ENCODE assay signal across 8 mouse cellular contexts in the genomic region with DNA sequence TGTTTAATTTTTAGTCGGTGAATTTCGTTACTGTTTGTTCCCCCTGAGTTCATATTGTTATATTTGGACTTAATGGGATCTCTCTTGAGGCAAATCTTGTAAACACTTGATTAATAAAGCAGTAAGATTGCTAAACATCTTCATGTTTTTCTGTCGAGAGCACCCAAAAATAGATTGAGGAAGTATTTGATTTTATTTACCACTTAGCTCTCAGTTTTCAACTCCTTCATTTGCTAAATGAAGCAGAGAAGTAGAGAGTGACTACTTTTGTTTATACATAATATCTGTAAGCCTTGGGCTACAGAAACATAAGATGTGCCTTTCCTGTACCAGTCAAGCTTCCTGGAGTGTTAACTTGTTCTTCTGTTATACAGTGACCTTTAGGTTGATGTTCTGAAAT. TPM values are rescaled to one million over a fixed set of nuclear protein-coding genes. Genes with fewer than 3 reads are reported as not detected.
DNase-seq lines count a peak whose midpoint lies in the region; ATAC-seq and TF ChIP-seq lines count a peak whose summit lies in the region.

No protein-coding gene starts in this region.

- H3K9ac ChIP-seq in embryonic facial prominence, embryonic 15.5 days = peak overlapping the region; percentile 93; the same call in 1 of the 2 replicates
- H3K9ac ChIP-seq in limb, embryonic 12.5 days (replicated peaks) = peak overlapping the region; percentile 95; the same call in 1 of the 2 replicates

- ATAC-seq in embryonic facial prominence, embryonic 15.5 days (ENCODE audit: insufficient number of reproducible peaks, low FRiP score, low TSS enrichment, low read depth) = no peak
- ATAC-seq in limb, embryonic 12.5 days (ENCODE audit: insufficient number of reproducible peaks, insufficient read depth, low FRiP score, low TSS enrichment, low read depth) = no peak

- H3K27ac ChIP-seq in embryonic facial prominence, embryonic 15.5 days (replicated peaks) = 0 out of 2 replicates have a peak overlapping the region, but pooled peaks have one; percentile 96
- H3K27ac ChIP-seq in limb, embryonic 12.5 days = no peak overlapping the region

- no peak for TF ChIP-seq CTCF in lung, adult 2 months (IDR thresholded peaks at IDR 0.05; ENCODE audit: insufficient read depth, low read length)

- 2% methylated on average over 3 of the region's 3 CpGs for WGBS in lung, adult 2 months
- 26% methylated on average over 3 of the region's 3 CpGs for WGBS in embryonic facial prominence, embryonic 15.5 days
- 37% methylated on average over 3 of the region's 3 CpGs for whole genome bisulfite sequencing in limb, embryonic 12.5 days

- no peak for DNase-seq in lung, adult 2 months
- DNase-seq in lung, postnatal 4 days = no peak
- peak; percentile 38 for DNase-seq in splenic B cell, adult 2 months (ENCODE audit: low read depth, low spot score)
- DNase-seq in right cerebral cortex, adult 2 months (ENCODE audit: low spot score in 2 of 2) = no peak
- DNase-seq in spleen, postnatal 4 days (ENCODE audit: low spot score in 2 of 2) = no peak
- no peak for DNase-seq in retina, embryonic 14.5 days (ENCODE audit: low spot score)

- H3K36me3 ChIP-seq in embryonic facial prominence, embryonic 15.5 days = peaks cover 5% of the 10 kb centered on the region; the same call in 1 of the 2 replicates
- H3K36me3 ChIP-seq in limb, embryonic 12.5 days = peaks cover 9% of the 10 kb centered on the region; the same call in 1 of the 2 replicates
- no peaks in the 10 kb centered on the region for H3K36me3 ChIP-seq in splenic B cell, adult 2 months (ENCODE audit: control insufficient read depth, insufficient read depth, low read length, poor library complexity, severe bottlenecking)

- peak overlapping the region; percentile 56 for H3K4me2 ChIP-seq in embryonic facial prominence, embryonic 15.5 days (replicated peaks)
- H3K4me2 ChIP-seq in limb, embryonic 12.5 days = peak overlapping the region; percentile 72

- H3K27me3 ChIP-seq in embryonic facial prominence, embryonic 15.5 days = no peaks in the 10 kb centered on the region
- no peaks in the 10 kb centered on the region; the same call in 1 of the 2 replicates for H3K27me3 ChIP-seq in limb, embryonic 12.5 days
- no peaks in the 10 kb centered on the region for H3K27me3 ChIP-seq in splenic B cell, adult 2 months (ENCODE audit: control insufficient read depth, insufficient read depth, low read length, poor library complexity, severe bottlenecking)

- no peaks in the 10 kb centered on the region for H3K9me3 ChIP-seq in embryonic facial prominence, embryonic 15.5 days (replicated peaks)
- H3K9me3 ChIP-seq in limb, embryonic 12.5 days = no peaks in the 10 kb centered on the region

- H3K4me1 ChIP-seq in lung, adult 2 months (ENCODE audit: control insufficient read depth, insufficient read depth, low read length) = peaks cover 14% of the 10 kb centered on the region
- H3K4me1 ChIP-seq in embryonic facial prominence, embryonic 15.5 days = peaks cover 21% of the 10 kb centered on the region
- peaks cover 16% of the 10 kb centered on the region for H3K4me1 ChIP-seq in limb, embryonic 12.5 days (replicated peaks)

- peak overlapping the region; percentile 53 for H3K4me3 ChIP-seq in lung, adult 2 months (replicated peaks; ENCODE audit: extremely low read depth, low read depth, low read length)
- peak overlapping the region; percentile 93 for H3K4me3 ChIP-seq in embryonic facial prominence, embryonic 15.5 days (replicated peaks)
- peak overlapping the region; percentile 89 for H3K4me3 ChIP-seq in limb, embryonic 12.5 days (replicated peaks)

- TF ChIP-seq POLR2A in lung, adult 2 months (IDR thresholded peaks at IDR 0.05; ENCODE audit: borderline replicate concordance, extremely low read depth, low read depth, low read length) = no peak

RNA-seq across cellular contexts. Expression of gene Wdr78, which starts 6.0 kb away (rescaled TPM):
- polyA plus RNA-seq in lung, adult 2 months (2012; rRNA removed) = 2.8 and 5.6 TPM in 2 replicates
- 6.4 and 8.6 TPM in 2 replicates for polyA plus RNA-seq in embryonic facial prominence, embryonic 15.5 days (2015; fragmentation: Nextera tagmentation; extraction: Ambion mirVana)
- 3.7 and 5.1 TPM in 2 replicates for polyA plus RNA-seq in limb, embryonic 12.5 days (2016; fragmentation: Nextera tagmentation; extraction: Ambion mirVana)

RNA-seq across cellular contexts. Expression of gene Mier1, which starts 6.2 kb away (rescaled TPM):
- 9.5 and 13.9 TPM in 2 replicates for polyA plus RNA-seq in lung, adult 2 months (2012; rRNA removed)
- polyA plus RNA-seq in embryonic facial prominence, embryonic 15.5 days (2015; fragmentation: Nextera tagmentation; extraction: Ambion mirVana) = 37.1 and 56.1 TPM in 2 replicates
- polyA plus RNA-seq in limb, embryonic 12.5 days (2016; fragmentation: Nextera tagmentation; extraction: Ambion mirVana) = 52.7 and 60.8 TPM in 2 replicates
